Mouse (Mus musculus) kidney, postnatal 25 days (tissue): ENCODE results near the gene Kcnb1.
"Not testable (repeated sequence)": the region's sequence is repeated elsewhere in the genome, so short reads cannot be mapped to it uniquely, and the experiment has no call there.

Experiments used
- DNase-seq, 2 experiments: peaks; one replicate each; pipeline ENCODE4 v3.0.0; 2021; ENCODE audit warnings: mixed read lengths in 2 of 2

The Kcnb1 gene

GRCm38 (mm10) chr2:167190076-167190399, at the start of gene Kcnb1:
Gene Kcnb1 (minus strand): TSS chr2:167190155.
- peak; percentile 76 to 80 for DNase-seq

GRCm38 (mm10) chr2:167239262-167239661, 49.3 kb upstream of the Kcnb1 start:
- no peak for DNase-seq

DNA sequence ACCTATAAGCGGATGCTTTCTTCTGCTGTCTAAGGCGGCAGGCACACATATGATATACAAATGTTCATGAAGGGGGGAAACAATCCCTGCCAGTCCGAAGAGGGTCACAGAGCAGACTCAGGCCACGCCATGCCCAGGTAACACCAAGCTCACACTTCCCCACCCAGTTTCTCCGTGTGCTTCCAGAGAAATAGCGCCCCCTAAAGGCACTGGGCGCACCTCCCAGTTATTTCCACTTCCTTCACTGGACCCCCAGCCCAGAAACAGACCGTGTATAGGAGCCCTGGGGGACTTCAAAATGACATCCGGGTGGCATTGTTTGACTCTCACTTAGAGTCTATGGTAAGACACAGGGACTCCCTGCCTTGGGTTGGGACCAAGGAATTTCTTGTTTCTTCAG, 47.3 kb upstream of the Kcnb1 start:
- no peak for DNase-seq

- no peak for DNase-seq
Measured at GRCm38 (mm10) chr2:167236174-167236573, 46.2 kb upstream of the Kcnb1 start.

- no peak for DNase-seq
Measured at GRCm38 (mm10) chr2:167235338-167236018, 45.5 kb upstream of the Kcnb1 start.

DNA sequence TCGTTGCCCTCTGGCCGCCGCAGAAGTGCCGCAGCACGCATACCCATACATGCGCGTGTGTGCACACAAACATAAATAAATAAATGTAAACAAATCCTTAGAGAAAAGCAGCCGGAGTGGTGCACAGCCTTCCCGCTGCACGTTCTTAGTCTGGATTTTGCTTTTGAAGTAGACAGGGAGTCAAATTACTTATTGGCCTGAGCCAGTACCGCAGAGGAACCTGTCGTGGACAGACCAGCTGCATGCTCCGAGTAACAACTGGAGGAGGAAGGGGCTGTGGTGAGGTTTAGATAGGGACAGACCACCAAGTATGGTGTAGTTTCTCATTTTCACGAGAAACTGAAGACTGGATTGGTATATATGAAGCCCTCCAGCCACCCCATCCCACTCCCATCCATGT, 43.8 kb upstream of the Kcnb1 start:
- no peak for DNase-seq

GRCm38 (mm10) chr2:167233009-167233335, 43.0 kb upstream of the Kcnb1 start:
- DNase-seq = no peak

GRCm38 (mm10) chr2:167232132-167233008, 42.4 kb upstream of the Kcnb1 start:
- DNase-seq = peak; percentile 70 to 77

DNA sequence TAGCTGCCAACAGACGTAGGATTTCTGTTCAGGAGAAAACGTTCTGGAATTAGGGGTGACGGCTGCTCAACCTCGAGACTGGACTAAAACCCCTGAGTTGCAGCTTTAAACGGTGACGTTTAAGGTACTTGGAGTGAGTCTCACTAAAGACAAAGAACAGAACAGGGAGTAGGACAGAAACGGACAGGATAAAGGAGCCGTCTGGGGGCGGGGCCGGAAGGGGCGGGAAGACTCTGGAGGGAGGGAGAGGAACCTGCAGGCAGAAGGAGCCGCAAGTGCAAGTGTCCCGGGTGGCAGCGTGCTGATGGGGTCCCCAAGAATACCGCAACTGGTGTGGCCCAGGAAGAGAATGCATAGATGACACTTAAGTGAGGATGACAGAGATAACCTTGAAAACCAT, 40.6 kb upstream of the Kcnb1 start:
- no peak for DNase-seq

DNA sequence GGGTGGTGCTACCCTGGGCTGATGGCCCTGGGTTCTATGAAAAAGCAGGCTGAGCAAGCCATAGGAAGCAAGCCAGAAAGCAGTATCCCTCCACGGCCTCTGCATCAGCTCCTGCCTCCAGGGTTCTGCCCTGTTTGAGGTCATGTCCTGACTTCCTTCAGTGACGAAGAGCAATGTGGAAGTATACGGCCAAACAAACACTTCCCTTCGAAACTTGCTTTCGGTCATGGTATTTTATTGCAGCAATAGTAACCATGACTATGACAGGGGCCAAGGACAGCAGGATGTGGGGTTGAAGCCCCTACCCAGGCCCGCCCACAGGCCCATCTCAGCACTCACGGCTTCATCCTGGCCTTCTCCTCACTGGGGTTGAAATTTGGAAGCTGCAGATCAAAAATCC, 35.0 kb upstream of the Kcnb1 start:
- no peak for DNase-seq

- no peak for DNase-seq
Measured at GRCm38 (mm10) chr2:167224194-167224593, 34.2 kb upstream of the Kcnb1 start.

DNA sequence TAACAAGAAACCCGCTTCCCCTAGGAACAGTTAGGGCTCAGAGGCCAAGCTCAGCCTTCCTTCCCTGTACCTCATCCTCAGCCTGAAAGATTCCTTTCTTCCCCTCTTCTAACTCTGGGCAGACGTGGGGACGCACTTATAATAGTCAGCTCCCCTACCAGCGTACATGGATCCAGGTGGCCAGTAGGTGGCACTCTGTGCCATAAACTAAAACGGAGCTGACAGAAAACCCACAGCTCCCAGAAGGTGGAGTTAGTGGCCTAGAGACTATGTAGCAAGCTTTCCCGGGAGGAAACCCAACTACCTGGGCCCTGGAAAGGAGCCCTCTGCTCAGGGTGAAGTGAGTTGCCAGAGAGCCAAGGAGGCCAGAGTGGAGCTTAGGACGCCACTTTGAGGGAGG, 32.2 kb upstream of the Kcnb1 start:
- DNase-seq = peak; percentile 82 to 88

DNA sequence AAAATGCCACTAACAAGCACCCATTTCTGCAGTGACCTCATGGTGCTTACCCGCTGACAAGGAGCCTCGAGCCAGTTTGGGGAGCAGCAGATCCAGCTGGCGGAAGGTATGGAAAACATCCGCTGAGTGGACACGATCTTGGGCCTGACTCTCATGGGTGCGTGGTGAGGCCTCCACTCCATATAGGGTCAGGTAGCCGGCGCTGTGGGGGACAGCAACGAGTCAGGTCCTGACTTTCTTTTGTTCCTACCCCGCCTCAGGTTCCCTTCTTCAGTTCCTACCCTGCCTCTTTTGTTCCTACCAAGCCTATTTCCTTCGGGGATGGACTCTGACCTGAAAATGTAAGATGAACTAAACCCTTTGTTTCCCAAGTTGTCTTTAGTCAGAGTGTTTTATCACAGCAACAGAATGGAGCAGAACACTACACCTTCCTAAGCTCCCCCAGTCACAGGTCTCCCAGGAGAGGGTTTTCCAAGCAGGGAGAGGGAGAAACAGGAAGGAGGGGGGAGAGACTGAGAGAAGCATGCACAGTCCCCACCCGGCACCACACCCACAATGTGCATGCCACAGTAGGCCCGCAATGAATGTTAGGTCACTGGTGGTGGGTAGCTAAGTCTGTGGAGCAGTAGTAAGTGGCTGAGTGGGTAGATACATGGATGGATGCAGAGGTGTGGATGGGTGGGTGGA, 31.3 kb upstream of the Kcnb1 start:
- no peak for DNase-seq

GRCm38 (mm10) chr2:167220736-167221135, 30.8 kb upstream of the Kcnb1 start:
- no peak for DNase-seq

- DNase-seq = peak; percentile 87 to 90
Measured at GRCm38 (mm10) chr2:167219154-167219775, 29.3 kb upstream of the Kcnb1 start.

DNA sequence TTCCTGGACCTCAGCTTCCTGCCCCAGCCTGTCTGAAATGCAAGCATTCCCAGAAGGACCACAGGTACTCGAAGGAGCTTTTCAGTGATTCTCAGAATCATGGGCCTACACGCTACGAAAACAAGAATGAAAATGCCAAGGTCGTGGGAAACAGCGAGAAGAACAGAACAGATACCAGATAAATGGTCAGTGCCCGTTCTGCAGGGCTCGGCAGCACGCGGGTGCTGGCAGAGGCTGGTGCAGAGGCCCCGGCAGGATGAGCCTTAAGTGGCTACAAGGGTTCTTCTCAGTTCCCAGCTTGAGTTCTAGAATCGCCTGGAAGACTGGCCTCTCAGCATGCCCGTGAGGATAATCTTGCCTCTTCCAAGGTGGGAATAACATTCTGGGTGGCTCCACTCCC, 23.7 kb upstream of the Kcnb1 start:
- no peak for DNase-seq

DNA sequence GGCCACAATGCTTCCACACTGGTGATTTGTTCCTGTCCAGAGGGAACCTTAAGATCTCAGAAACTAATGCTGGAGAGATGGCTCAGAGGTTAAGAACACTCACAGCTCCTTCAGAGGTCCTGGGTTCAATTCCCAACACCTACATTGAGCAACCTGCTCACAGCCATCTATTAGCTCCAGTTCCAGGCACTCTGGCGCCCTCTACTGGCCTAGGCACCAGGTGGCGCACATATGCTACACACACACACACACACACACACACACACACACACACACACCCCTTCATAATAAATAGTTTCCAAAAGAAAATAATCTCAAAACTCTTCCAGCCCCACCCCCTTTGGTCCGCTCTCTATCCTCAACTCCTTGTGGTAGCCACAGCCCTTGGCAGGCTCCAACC, 23.1 kb upstream of the Kcnb1 start:
- DNase-seq = peak in 1 of 2 experiments; percentile 29

GRCm38 (mm10) chr2:167212551-167212950, 22.6 kb upstream of the Kcnb1 start:
- DNase-seq = no peak

DNA sequence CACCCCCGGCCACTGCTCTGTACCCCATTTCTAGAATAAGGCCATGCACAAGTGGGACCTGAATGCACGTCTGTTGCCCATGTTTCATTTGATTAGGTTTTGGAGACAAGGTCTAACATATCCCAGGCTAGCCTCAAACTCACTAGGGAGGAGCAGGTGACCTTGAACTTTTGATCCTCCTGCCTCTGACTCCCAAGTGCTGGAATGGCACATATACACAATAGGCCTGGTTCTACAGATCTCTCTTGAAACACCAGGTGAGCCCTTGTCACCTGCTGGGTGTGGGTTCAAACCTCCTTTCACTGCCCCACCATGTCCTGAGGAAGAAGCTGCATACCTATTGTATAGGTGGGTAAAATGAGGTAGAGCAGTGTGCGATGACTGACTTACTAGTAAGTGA, 22.1 kb upstream of the Kcnb1 start:
- no peak for DNase-seq

GRCm38 (mm10) chr2:167209900-167210299, 19.9 kb upstream of the Kcnb1 start:
- DNase-seq = no peak

DNA sequence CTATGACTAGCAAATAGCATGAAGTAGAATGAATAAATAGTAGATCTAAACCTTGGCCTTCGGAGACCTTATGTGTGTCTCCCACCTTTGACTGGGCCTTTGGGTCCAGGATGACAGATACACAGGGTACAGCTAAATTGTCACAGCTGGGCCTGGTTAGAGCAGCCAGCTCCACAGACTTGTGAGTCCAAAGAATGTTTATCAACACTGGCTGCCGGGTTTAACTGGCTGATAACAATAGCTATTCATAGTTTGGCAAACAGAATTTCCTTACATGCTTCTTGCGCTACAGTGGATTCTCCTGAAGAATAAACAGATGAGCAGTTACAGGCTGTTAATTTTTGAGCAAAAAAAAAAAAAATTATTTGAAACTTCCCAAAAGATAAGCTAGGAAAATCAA, 19.0 kb upstream of the Kcnb1 start:
- no peak for DNase-seq

DNA sequence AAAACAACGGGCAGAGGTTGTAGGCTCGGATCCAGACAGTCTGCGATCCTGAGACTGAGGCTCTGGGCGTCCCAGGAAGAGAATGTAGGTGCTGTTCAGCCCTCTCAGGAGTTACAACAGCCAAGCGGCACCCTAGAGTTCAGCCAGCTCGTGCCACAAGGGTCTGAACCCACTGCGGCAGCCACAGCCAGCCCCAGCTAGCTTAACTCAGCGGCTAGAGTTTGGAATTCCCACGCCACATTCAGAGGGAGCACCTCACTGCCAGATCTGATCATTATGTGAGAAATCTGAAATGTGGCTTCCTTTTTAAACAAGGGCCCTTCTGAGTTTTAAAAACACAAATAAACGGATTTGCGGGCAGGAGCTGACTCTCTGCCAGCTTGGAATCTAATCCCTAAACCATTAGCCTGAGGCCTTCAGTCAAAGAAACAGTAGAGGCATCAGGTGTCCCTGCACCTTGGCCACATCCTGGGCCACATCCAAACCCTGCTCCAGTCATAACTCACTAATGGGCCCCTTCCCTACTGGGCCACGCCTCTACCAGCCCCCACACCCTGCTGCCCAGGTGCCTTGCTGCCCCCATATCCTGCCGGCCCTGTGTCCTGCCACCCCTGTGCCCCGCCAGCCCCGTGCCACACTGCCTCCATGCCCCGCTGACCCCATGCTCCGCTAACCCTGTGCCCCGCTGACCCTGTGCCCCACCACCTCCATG, 16.1 kb upstream of the Kcnb1 start:
- no peak for DNase-seq

- DNase-seq = not testable (repeated sequence)
Measured at GRCm38 (mm10) chr2:167204686-167205085, 14.7 kb upstream of the Kcnb1 start.
